Mouse (Mus musculus): Measurements from ENCODE around the gene Cga. TPM values are rescaled to one million over a fixed set of nuclear protein-coding genes. Genes with fewer than 3 reads are reported as not detected.
"Not testable (repeated sequence)": the region's sequence is repeated elsewhere in the genome, so short reads cannot be mapped to it uniquely, and the experiment has no call there.

Cga gene
- polyA plus RNA-seq, 1 experiment from 2014 or later, result 4.7 TPM

DNA sequence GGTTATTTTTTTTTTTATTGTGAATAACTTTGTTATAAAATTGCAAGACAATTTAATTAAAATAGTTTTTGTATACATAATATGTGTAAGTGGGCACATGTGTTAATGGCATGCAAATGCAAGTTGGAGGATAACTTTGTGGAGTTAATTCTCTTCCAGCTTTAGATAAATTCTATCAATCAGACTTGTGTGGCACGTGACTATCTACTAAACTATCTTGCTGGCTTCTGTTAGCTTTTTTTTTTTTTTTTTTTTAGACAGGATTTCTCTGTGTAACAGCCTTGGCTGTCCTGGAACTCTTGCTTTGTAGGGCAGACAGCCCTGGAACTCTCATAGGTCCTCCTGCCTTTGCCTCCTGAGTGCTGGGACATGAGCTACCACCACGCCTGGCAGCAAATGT is 4.9 kb downstream of the Cga start:
- no peak overlapping the region for H3K9ac ChIP-seq
- no peaks in the 10 kb centered on the region for H3K36me3 ChIP-seq
- H3K4me3 ChIP-seq, result no peak overlapping the region
- no peak overlapping the region for H3K4me2 ChIP-seq (replicated peaks)
- no peak overlapping the region for H3K27ac ChIP-seq
- no peaks in the 10 kb centered on the region; the same call in 1 of the 2 replicates for H3K4me1 ChIP-seq
- H3K27me3 ChIP-seq, result no peaks in the 10 kb centered on the region
- no peak for ATAC-seq (ENCODE audit: insufficient number of reproducible peaks, insufficient read depth, low FRiP score, low TSS enrichment)
- H3K9me3 ChIP-seq, result no peaks in the 10 kb centered on the region
- WGBS, result 72% methylated on average over 2 of the region's 2 CpGs

DNA sequence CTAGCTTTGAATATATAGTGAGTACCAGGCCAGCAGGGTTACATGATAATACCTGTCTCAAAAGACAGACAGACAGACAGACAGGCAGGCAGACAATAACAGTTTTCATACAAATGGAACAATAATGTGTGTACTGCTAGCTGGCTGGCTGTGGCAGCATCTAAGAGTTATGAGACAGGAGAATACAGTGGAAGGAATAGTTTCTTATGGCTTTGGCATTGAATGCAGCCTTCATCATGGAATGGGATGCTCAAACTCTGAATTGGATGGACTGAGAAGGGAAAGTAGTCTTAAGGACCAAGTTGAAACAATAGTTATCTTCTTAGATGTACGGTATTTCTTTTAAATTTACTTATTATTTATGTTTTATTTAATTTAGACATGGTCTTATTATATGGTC is 5.7 kb downstream of the Cga start:
- Histone ChIP-seq H3K4me1 (no peaks in the 10 kb centered on the region; the same call in 1 of the 2 replicates), H3K36me3 (no peaks in the 10 kb centered on the region), H3K9ac (no peak overlapping the region), H3K4me3 (no peak overlapping the region), H3K4me2 (replicated peaks) (no peak overlapping the region), H3K9me3 (no peaks in the 10 kb centered on the region), H3K27ac (no peak overlapping the region), H3K27me3 (no peaks in the 10 kb centered on the region)
- ATAC-seq (ENCODE audit: insufficient number of reproducible peaks, insufficient read depth, low FRiP score, low TSS enrichment), result no peak
- 79% methylated on average over 1 of the region's 1 CpGs for WGBS

DNA sequence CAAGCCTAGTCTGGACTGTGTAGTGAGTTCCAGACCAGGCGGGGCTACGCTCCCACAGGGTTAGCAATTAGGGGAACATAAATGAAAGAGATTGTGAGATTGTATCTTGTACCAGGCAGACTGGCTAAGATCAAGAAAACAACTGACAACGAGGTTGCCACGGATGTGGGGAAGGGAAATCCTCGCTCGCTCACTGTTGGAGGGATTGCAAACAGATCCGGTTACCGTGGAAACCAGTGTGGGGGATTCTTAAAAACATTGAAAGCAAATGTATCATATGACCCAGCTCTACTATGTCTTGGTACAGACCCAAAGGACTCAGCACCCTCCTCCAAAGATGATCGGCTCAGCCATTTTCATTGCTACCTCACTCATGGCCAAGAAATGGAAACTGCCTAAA is 6.6 kb downstream of the Cga start:
- no peak overlapping the region for H3K4me3 ChIP-seq
- no peak overlapping the region for H3K4me2 ChIP-seq (replicated peaks)
- 42% methylated on average over 9 of the region's 9 CpGs for WGBS
- ATAC-seq (ENCODE audit: insufficient number of reproducible peaks, insufficient read depth, low FRiP score, low TSS enrichment), result no peak
- H3K27ac ChIP-seq, result no peak overlapping the region
- H3K9ac ChIP-seq, result no peak overlapping the region
- H3K9me3 ChIP-seq, result no peaks in the 10 kb centered on the region
- no peaks in the 10 kb centered on the region for H3K27me3 ChIP-seq
- no peaks in the 10 kb centered on the region; the same call in 1 of the 2 replicates for H3K4me1 ChIP-seq
- H3K36me3 ChIP-seq, result no peaks in the 10 kb centered on the region

DNA sequence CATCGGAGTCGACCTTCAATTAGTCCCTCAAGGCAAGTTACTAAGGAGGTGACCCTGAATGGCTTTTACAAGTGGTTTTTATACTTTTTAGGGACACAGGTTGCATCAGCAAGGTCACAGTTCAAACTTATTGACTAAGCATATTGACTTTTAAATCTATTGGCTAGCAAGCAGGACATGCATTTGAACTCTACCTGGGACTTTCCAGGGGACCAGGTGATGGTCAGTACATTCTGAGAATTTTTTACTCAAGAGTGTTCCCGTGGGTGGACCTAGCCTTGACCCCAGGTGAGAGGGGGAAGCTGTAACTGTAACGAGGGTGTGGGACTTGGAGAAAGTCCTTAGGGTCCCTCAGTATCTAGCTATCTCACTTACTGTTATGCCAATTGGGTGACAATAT is 7.6 kb downstream of the Cga start:
- WGBS, result 63% methylated on average over 4 of the region's 4 CpGs
- no peaks in the 10 kb centered on the region; the same call in 1 of the 2 replicates for H3K4me1 ChIP-seq
- no peaks in the 10 kb centered on the region for H3K36me3 ChIP-seq
- H3K27ac ChIP-seq, result no peak overlapping the region
- no peak overlapping the region for H3K9ac ChIP-seq
- no peaks in the 10 kb centered on the region for H3K9me3 ChIP-seq
- no peak overlapping the region for H3K4me3 ChIP-seq
- no peak overlapping the region for H3K4me2 ChIP-seq (replicated peaks)
- no peaks in the 10 kb centered on the region for H3K27me3 ChIP-seq
- ATAC-seq (ENCODE audit: insufficient number of reproducible peaks, insufficient read depth, low FRiP score, low TSS enrichment), result no peak

DNA sequence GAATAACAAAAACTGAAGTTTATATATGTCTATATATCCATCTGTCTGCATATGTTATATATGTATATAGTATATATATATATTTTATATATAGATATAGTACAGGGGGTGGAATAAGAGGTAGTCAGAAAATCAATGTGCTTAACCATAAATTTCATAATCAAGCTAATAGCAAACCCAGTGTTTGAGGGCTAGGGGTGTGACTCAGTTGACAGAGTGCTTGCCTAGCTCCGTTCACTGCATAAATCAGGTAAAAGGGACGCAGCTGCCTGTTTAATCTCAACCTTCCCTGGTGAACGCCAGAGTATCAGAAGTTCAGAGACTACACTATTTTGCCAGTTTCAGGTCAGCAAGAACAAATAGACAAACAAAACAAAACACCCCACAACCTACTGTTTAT is 8.0 kb downstream of the Cga start:
- not testable (repeated sequence) for H3K27me3 ChIP-seq; H3K36me3 ChIP-seq; H3K4me1 ChIP-seq; ATAC-seq (ENCODE audit: insufficient number of reproducible peaks, insufficient read depth, low FRiP score, low TSS enrichment); H3K9me3 ChIP-seq; H3K27ac ChIP-seq; H3K9ac ChIP-seq; H3K4me3 ChIP-seq; H3K4me2 ChIP-seq (replicated peaks)
- WGBS, result 60% methylated on average over 3 of the region's 3 CpGs

DNA sequence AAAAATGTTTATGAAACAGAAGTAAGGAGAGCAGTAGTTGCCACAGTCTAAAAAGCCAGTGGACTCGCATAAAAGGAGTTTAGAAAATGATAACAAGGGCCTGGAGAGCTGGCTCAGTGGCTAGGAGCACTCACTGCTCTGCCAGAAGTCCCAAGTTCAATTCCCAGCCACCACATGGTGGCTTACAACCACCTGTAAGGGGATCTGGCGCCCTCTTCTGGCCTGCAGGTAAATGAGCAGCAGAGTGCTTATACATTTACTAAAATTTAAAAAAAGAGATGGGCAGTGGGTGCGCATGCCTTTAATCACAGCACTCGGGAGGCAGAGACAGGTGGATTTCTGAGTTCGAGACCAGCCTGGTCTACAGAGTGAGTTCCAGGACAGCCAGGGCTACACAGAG is 11.8 kb downstream of the Cga start:
- Histone ChIP-seq H3K4me1 (no peaks in the 10 kb centered on the region; the same call in 1 of the 2 replicates), H3K27ac (no peak overlapping the region), H3K4me3 (no peak overlapping the region), H3K9me3 (no peaks in the 10 kb centered on the region), H3K27me3 (no peaks in the 10 kb centered on the region), H3K4me2 (replicated peaks) (no peak overlapping the region), H3K36me3 (no peaks in the 10 kb centered on the region), H3K9ac (no peak overlapping the region)
- ATAC-seq (ENCODE audit: insufficient number of reproducible peaks, insufficient read depth, low FRiP score, low TSS enrichment), result no peak
- WGBS, result 69% methylated on average over 5 of the region's 5 CpGs

DNA sequence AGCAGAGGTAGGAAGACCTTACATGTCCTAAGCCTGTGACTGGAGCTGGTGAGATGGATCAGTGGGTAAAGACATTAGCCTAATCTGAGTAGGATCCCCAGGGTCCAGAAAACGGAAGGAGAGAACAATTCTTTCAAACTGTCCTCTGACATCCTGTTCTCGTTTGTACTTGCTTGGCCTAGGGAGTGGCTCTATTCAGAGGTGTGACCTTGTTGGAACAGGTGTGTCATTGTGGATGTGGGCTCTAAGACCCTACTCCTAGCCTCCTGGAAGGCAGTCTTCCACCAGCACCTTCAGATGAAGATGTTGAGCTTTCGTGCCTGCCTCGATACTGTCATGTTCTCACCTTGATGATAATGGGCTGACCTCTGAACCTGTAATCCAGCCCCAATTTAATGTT is 12.6 kb downstream of the Cga start:
- no peaks in the 10 kb centered on the region for H3K36me3 ChIP-seq
- ATAC-seq (ENCODE audit: insufficient number of reproducible peaks, insufficient read depth, low FRiP score, low TSS enrichment), result no peak
- H3K9ac ChIP-seq, result no peak overlapping the region
- H3K27me3 ChIP-seq, result no peaks in the 10 kb centered on the region
- no peak overlapping the region for H3K4me2 ChIP-seq (replicated peaks)
- no peaks in the 10 kb centered on the region; the same call in 1 of the 2 replicates for H3K4me1 ChIP-seq
- no peak overlapping the region for H3K4me3 ChIP-seq
- no peak overlapping the region for H3K27ac ChIP-seq
- no peaks in the 10 kb centered on the region for H3K9me3 ChIP-seq
- 67% methylated on average over 4 of the region's 4 CpGs for whole genome bisulfite sequencing

DNA sequence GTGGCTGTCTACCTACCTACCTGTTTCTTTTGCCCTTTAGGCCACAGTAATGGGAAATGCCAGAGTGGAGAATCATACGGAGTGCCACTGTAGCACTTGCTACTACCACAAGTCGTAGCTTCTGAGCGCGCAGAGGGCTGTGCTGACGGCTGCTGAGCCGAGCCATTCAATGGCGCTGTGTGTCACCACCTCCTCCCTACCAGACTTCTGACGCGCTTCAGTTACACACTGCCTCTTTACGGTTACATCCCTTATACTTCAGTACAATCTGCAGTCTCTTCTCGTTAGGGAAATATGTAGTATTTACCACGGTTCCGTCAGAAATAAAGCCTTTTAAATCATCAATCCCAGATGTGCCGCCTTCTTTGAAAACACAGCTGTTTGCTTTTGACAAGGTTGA is 13.4 kb downstream of the Cga start:
- H3K27ac ChIP-seq, result no peak overlapping the region
- ATAC-seq (ENCODE audit: insufficient number of reproducible peaks, insufficient read depth, low FRiP score, low TSS enrichment), result no peak
- H3K4me2 ChIP-seq (replicated peaks), result no peak overlapping the region

GRCm38 (mm10) chr4:34908127-34908526 is 14.5 kb downstream of the Cga start:
- Histone ChIP-seq H3K27ac (no peak overlapping the region), H3K36me3 (no peaks in the 10 kb centered on the region)

More for the DNA sequence above, 13.4 kb downstream of the Cga start:
- no peaks in the 10 kb centered on the region for H3K9me3 ChIP-seq
- no peaks in the 10 kb centered on the region; the same call in 1 of the 2 replicates for H3K4me1 ChIP-seq
- no peaks in the 10 kb centered on the region for H3K36me3 ChIP-seq
- no peak overlapping the region for H3K4me3 ChIP-seq
- H3K27me3 ChIP-seq, result no peaks in the 10 kb centered on the region
- WGBS, result 38% methylated on average over 14 of the region's 14 CpGs
- no peak overlapping the region for H3K9ac ChIP-seq

DNA sequence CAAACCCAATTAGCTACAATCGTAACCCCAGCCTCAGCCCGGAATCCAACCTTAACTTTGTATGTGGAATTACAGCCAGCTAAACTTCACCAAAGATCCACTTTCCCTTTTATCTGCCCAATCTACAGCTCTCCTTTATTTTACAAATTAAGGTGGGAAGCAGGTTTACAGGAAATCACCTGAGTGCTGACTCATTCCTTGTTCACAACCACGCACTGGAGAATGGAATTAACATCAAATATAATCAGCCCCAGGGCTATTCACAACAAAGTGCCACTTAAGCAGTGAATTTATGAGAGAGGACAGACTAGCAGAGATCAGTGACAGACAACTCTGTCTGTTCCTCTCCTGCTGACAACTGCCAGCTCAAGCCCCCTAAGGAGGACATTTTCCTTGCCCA is 17.8 kb downstream of the Cga start:
- H3K4me3 ChIP-seq, result no peak overlapping the region
- no peak overlapping the region for H3K4me2 ChIP-seq (replicated peaks)
- no peaks in the 10 kb centered on the region; the same call in 1 of the 2 replicates for H3K4me1 ChIP-seq
- 56% methylated on average over 3 of the region's 3 CpGs for WGBS
- no peak for ATAC-seq (ENCODE audit: insufficient number of reproducible peaks, insufficient read depth, low FRiP score, low TSS enrichment)
- no peaks in the 10 kb centered on the region for H3K9me3 ChIP-seq
- no peak overlapping the region for H3K9ac ChIP-seq
- H3K36me3 ChIP-seq, result no peaks in the 10 kb centered on the region
- no peaks in the 10 kb centered on the region for H3K27me3 ChIP-seq
- no peak overlapping the region for H3K27ac ChIP-seq

More at GRCm38 (mm10) chr4:34908127-34908526, 14.5 kb downstream of the Cga start:
- ATAC-seq (ENCODE audit: insufficient number of reproducible peaks, insufficient read depth, low FRiP score, low TSS enrichment), result no peak
- H3K4me1 ChIP-seq, result no peaks in the 10 kb centered on the region; the same call in 1 of the 2 replicates
- 86% methylated on average over 7 of the region's 7 CpGs for WGBS
- H3K4me2 ChIP-seq (replicated peaks), result no peak overlapping the region
- H3K27me3 ChIP-seq, result no peaks in the 10 kb centered on the region
- H3K9me3 ChIP-seq, result no peaks in the 10 kb centered on the region
- no peak overlapping the region for H3K9ac ChIP-seq
- no peak overlapping the region for H3K4me3 ChIP-seq

DNA sequence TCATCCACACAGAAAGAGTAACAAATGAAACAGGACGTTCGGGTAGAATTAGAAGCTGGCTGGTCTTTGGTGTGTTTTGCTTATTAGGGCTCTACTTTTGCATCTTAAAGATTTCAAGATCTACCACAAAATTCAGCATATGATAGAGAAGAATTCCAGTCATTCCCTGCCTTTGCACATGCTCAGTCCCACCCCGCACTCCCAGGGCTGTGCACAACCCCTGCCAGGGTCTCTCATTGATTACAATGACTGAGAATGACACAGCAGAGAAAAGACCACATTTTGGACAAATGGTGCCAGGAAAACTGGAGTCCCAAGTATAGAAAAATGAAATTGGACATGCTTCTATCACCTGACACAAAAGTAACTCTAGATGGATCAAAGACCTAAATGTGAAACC is 18.6 kb downstream of the Cga start:
- WGBS, result 71% methylated on average over 3 of the region's 3 CpGs
- Histone ChIP-seq H3K9me3 (no peaks in the 10 kb centered on the region), H3K9ac (no peak overlapping the region), H3K4me1 (no peaks in the 10 kb centered on the region; the same call in 1 of the 2 replicates), H3K4me3 (no peak overlapping the region), H3K4me2 (replicated peaks) (no peak overlapping the region), H3K36me3 (no peaks in the 10 kb centered on the region), H3K27me3 (no peaks in the 10 kb centered on the region), H3K27ac (no peak overlapping the region)
- ATAC-seq (ENCODE audit: insufficient number of reproducible peaks, insufficient read depth, low FRiP score, low TSS enrichment), result no peak

GRCm38 (mm10) chr4:34917400-34917799 is 23.8 kb downstream of the Cga start:
- WGBS, result 52% methylated on average over 7 of the region's 7 CpGs
- no peaks in the 10 kb centered on the region for H3K9me3 ChIP-seq
- H3K27ac ChIP-seq, result no peak overlapping the region
- no peaks in the 10 kb centered on the region for H3K27me3 ChIP-seq
- no peaks in the 10 kb centered on the region for H3K36me3 ChIP-seq
- ATAC-seq (ENCODE audit: insufficient number of reproducible peaks, insufficient read depth, low FRiP score, low TSS enrichment), result no peak
- no peaks in the 10 kb centered on the region for H3K4me1 ChIP-seq
- no peak overlapping the region for H3K9ac ChIP-seq
- no peak overlapping the region for H3K4me3 ChIP-seq
- H3K4me2 ChIP-seq (replicated peaks), result no peak overlapping the region

Data from embryonic facial prominence, embryonic 12.5 days (tissue).